Mouse (Mus musculus): ENCODE measurements around the gene March8. TPM values are rescaled to one million over a fixed set of nuclear protein-coding genes. Genes with fewer than 3 reads are reported as not detected.

The March8 gene
- polyA plus RNA-seq, 1 experiment = 47.5 TPM

- Histone ChIP-seq H3K27ac (ENCODE audit: insufficient read depth, low read length) (no peak overlapping the region), H3K4me1 (ENCODE audit: control insufficient read depth, insufficient read depth, low read length) (peaks cover 13% of the 10 kb centered on the region), H3K4me3 (ENCODE audit: insufficient read depth, low read length) (no peak overlapping the region)
- TF ChIP-seq POLR2A (IDR thresholded peaks at IDR 0.05; ENCODE audit: low read depth, low read length) = no peak
- no peak for TF ChIP-seq CTCF (IDR thresholded peaks at IDR 0.05; ENCODE audit: borderline replicate concordance, insufficient read depth, low read length)
These were observed 67.9 kb downstream of the March8 start for GRCm38 (mm10) chr6:116405715-116406114.

GRCm38 (mm10) chr6:116406152-116406551 lies 68.3 kb downstream of the March8 start:
- Histone ChIP-seq H3K4me1 (ENCODE audit: control insufficient read depth, insufficient read depth, low read length) (peaks cover 13% of the 10 kb centered on the region), H3K4me3 (ENCODE audit: insufficient read depth, low read length) (no peak overlapping the region), H3K27ac (ENCODE audit: insufficient read depth, low read length) (peak overlapping the region; percentile 6)
- TF ChIP-seq CTCF (IDR thresholded peaks at IDR 0.05; ENCODE audit: borderline replicate concordance, insufficient read depth, low read length) (no peak), POLR2A (IDR thresholded peaks at IDR 0.05; ENCODE audit: low read depth, low read length) (no peak)

GRCm38 (mm10) chr6:116406680-116407079 lies 68.9 kb downstream of the March8 start:
- TF ChIP-seq CTCF (IDR thresholded peaks at IDR 0.05; ENCODE audit: borderline replicate concordance, insufficient read depth, low read length) = no peak
- no peak for TF ChIP-seq POLR2A (IDR thresholded peaks at IDR 0.05; ENCODE audit: low read depth, low read length)
- no peak overlapping the region for H3K4me3 ChIP-seq (ENCODE audit: insufficient read depth, low read length)
- H3K4me1 ChIP-seq (ENCODE audit: control insufficient read depth, insufficient read depth, low read length) = peaks cover 13% of the 10 kb centered on the region
- peak overlapping the region; percentile 6 for H3K27ac ChIP-seq (ENCODE audit: insufficient read depth, low read length)

- TF ChIP-seq POLR2A (IDR thresholded peaks at IDR 0.05; ENCODE audit: low read depth, low read length) = no peak
- no peak for TF ChIP-seq CTCF (IDR thresholded peaks at IDR 0.05; ENCODE audit: borderline replicate concordance, insufficient read depth, low read length)
These were observed 69.4 kb downstream of the March8 start for GRCm38 (mm10) chr6:116407216-116407615.

GRCm38 (mm10) chr6:116407956-116408657 lies 70.3 kb downstream of the March8 start:
- H3K27ac ChIP-seq (ENCODE audit: insufficient read depth, low read length) = no peak overlapping the region
- H3K4me1 ChIP-seq (ENCODE audit: control insufficient read depth, insufficient read depth, low read length) = peaks cover 13% of the 10 kb centered on the region
- H3K4me3 ChIP-seq (ENCODE audit: insufficient read depth, low read length) = no peak overlapping the region
- no peak for TF ChIP-seq CTCF (IDR thresholded peaks at IDR 0.05; ENCODE audit: borderline replicate concordance, insufficient read depth, low read length)
- no peak for TF ChIP-seq POLR2A (IDR thresholded peaks at IDR 0.05; ENCODE audit: low read depth, low read length)

More at GRCm38 (mm10) chr6:116407216-116407615, 69.4 kb downstream of the March8 start:
- Histone ChIP-seq H3K27ac (ENCODE audit: insufficient read depth, low read length) (no peak overlapping the region), H3K4me1 (ENCODE audit: control insufficient read depth, insufficient read depth, low read length) (peaks cover 13% of the 10 kb centered on the region), H3K4me3 (ENCODE audit: insufficient read depth, low read length) (no peak overlapping the region)

- TF ChIP-seq POLR2A (IDR thresholded peaks at IDR 0.05; ENCODE audit: low read depth, low read length) (no peak), CTCF (IDR thresholded peaks at IDR 0.05; ENCODE audit: borderline replicate concordance, insufficient read depth, low read length) (no peak)
- H3K27ac ChIP-seq (ENCODE audit: insufficient read depth, low read length) = no peak overlapping the region
- no peak overlapping the region for H3K4me3 ChIP-seq (ENCODE audit: insufficient read depth, low read length)
- peaks cover 9% of the 10 kb centered on the region; the same call in 1 of the 2 replicates for H3K4me1 ChIP-seq (ENCODE audit: control insufficient read depth, insufficient read depth, low read length)
These were observed 72.6 kb downstream of the March8 start for GRCm38 (mm10) chr6:116410436-116410835.

GRCm38 (mm10) chr6:116411716-116412115 lies 73.9 kb downstream of the March8 start:
- Histone ChIP-seq H3K4me1 (ENCODE audit: control insufficient read depth, insufficient read depth, low read length) (peaks cover 4% of the 10 kb centered on the region; the same call in 1 of the 2 replicates), H3K27ac (ENCODE audit: insufficient read depth, low read length) (no peak overlapping the region), H3K4me3 (ENCODE audit: insufficient read depth, low read length) (no peak overlapping the region)
- TF ChIP-seq CTCF (IDR thresholded peaks at IDR 0.05; ENCODE audit: borderline replicate concordance, insufficient read depth, low read length) = no peak
- TF ChIP-seq POLR2A (IDR thresholded peaks at IDR 0.05; ENCODE audit: low read depth, low read length) = no peak

GRCm38 (mm10) chr6:116412546-116413325 lies 74.9 kb downstream of the March8 start:
- TF ChIP-seq POLR2A (IDR thresholded peaks at IDR 0.05; ENCODE audit: low read depth, low read length) (no peak), CTCF (IDR thresholded peaks at IDR 0.05; ENCODE audit: borderline replicate concordance, insufficient read depth, low read length) (no peak)
- Histone ChIP-seq H3K27ac (ENCODE audit: insufficient read depth, low read length) (no peak overlapping the region), H3K4me3 (ENCODE audit: insufficient read depth, low read length) (no peak overlapping the region), H3K4me1 (ENCODE audit: control insufficient read depth, insufficient read depth, low read length) (no peaks in the 10 kb centered on the region)

GRCm38 (mm10) chr6:116415126-116415676 lies 77.4 kb downstream of the March8 start:
- Histone ChIP-seq H3K27ac (ENCODE audit: insufficient read depth, low read length) (no peak overlapping the region), H3K4me1 (ENCODE audit: control insufficient read depth, insufficient read depth, low read length) (no peaks in the 10 kb centered on the region), H3K4me3 (ENCODE audit: insufficient read depth, low read length) (no peak overlapping the region)
- no peak for TF ChIP-seq POLR2A (IDR thresholded peaks at IDR 0.05; ENCODE audit: low read depth, low read length)
- TF ChIP-seq CTCF (IDR thresholded peaks at IDR 0.05; ENCODE audit: borderline replicate concordance, insufficient read depth, low read length) = no peak

Data from embryonic fibroblast, embryonic 13.5 days (primary cell).